Comparison of ENCODE assay signal across 17 mouse cellular contexts in genomic region chr9:35411225-35411965, GRCm38 (mm10). TPM values are rescaled to one million over a fixed set of nuclear protein-coding genes. Genes with fewer than 3 reads are reported as not detected.
DNase-seq lines count a peak whose midpoint lies in the region; ATAC-seq lines count a peak whose summit lies in the region.
"Had no signal": no experiment of that assay in that cellular context is flagged by ENCODE, and none has a peak within 500 bp of the region (broad histone marks: within the 10 kb centered on the region; RNA-seq: fewer than 3 reads in every experiment).

No protein-coding gene starts in this region.

- DNase-seq in hindbrain, embryonic 11.5 days (ENCODE audit: low spot score) = no peak
- DNase-seq in neural tube, embryonic 10.5 days (ENCODE audit: extremely low spot score, low spot score) = no peak
- peak; percentile 86 for DNase-seq in forebrain, embryonic 14.5 days (ENCODE audit: low spot score)
- no peak for DNase-seq in kidney, postnatal 36 days
- DNase-seq in T-cell, adult 2 months (ENCODE audit: low spot score) = no peak
- DNase-seq: cerebellum, postnatal 25 days; kidney, postnatal 14 days; liver; liver, postnatal 0 days; lung, postnatal 14 days; right cerebral cortex, postnatal 4 days; thymus, postnatal 4 days had no signal

- H3K27ac ChIP-seq in hindbrain, embryonic 12.5 days = no peak overlapping the region
- no peak overlapping the region for H3K27ac ChIP-seq in hindbrain, embryonic 11.5 days (ENCODE audit: low read depth, low read length)
- peak overlapping the region; percentile 63 for H3K27ac ChIP-seq in neural tube, embryonic 13.5 days (replicated peaks)
- H3K27ac ChIP-seq in forebrain, embryonic 14.5 days (ENCODE audit: low read depth, low read length) = peak overlapping the region; percentile 68
- H3K27ac ChIP-seq in midbrain, embryonic 16.5 days (ENCODE audit: low read length) = no peak overlapping the region
- H3K27ac ChIP-seq: hindbrain, embryonic 15.5 days had no signal

- no peak overlapping the region for H3K4me3 ChIP-seq in hindbrain, embryonic 12.5 days
- no peak overlapping the region for H3K4me3 ChIP-seq in hindbrain, embryonic 11.5 days (ENCODE audit: low read depth, low read length)
- H3K4me3 ChIP-seq in neural tube, embryonic 13.5 days = no peak overlapping the region
- no peak overlapping the region for H3K4me3 ChIP-seq in forebrain, embryonic 14.5 days (ENCODE audit: low read depth, low read length)
- H3K4me3 ChIP-seq in midbrain, embryonic 16.5 days (ENCODE audit: low read depth, low read length) = no peak overlapping the region
- H3K4me3 ChIP-seq: hindbrain, embryonic 15.5 days; megakaryocyte, embryonic 14.5 days had no signal

- ATAC-seq in hindbrain, embryonic 12.5 days (ENCODE audit: low FRiP score) = 0 out of 2 replicates have a peak, but pooled peaks have one; percentile 31
- no peak for ATAC-seq in hindbrain, embryonic 11.5 days (ENCODE audit: low FRiP score)
- peak; percentile 19 for ATAC-seq in neural tube, embryonic 13.5 days (ENCODE audit: low read depth)
- peak; percentile 91 for ATAC-seq in forebrain, embryonic 14.5 days
- 0 out of 2 replicates have a peak, but pooled peaks have one; percentile 20 for ATAC-seq in midbrain, embryonic 16.5 days
- ATAC-seq: liver, postnatal 0 days had no signal

- peaks cover 7% of the 10 kb centered on the region for H3K4me1 ChIP-seq in hindbrain, embryonic 12.5 days
- H3K4me1 ChIP-seq in hindbrain, embryonic 11.5 days (replicated peaks; ENCODE audit: control insufficient read depth, insufficient read depth, low read length) = no peaks in the 10 kb centered on the region
- peaks cover 20% of the 10 kb centered on the region for H3K4me1 ChIP-seq in neural tube, embryonic 13.5 days (replicated peaks)
- peaks cover 20% of the 10 kb centered on the region for H3K4me1 ChIP-seq in forebrain, embryonic 14.5 days (ENCODE audit: control insufficient read depth, insufficient read depth, low read length)
- peaks cover 3% of the 10 kb centered on the region; the same call in 1 of the 2 replicates for H3K4me1 ChIP-seq in midbrain, embryonic 16.5 days (ENCODE audit: control insufficient read depth, insufficient read depth, low read length)
- H3K4me1 ChIP-seq: megakaryocyte, embryonic 14.5 days had no signal

- peaks cover 12% of the 10 kb centered on the region for H3K27me3 ChIP-seq in hindbrain, embryonic 12.5 days
- H3K27me3 ChIP-seq in hindbrain, embryonic 11.5 days (ENCODE audit: control insufficient read depth, insufficient read depth, low read length) = peaks cover 2% of the 10 kb centered on the region; the same call in 1 of the 2 replicates
- peaks cover 54% of the 10 kb centered on the region for H3K27me3 ChIP-seq in neural tube, embryonic 13.5 days
- H3K27me3 ChIP-seq in forebrain, embryonic 14.5 days (replicated peaks; ENCODE audit: control insufficient read depth, insufficient read depth, low read length) = no peaks in the 10 kb centered on the region
- peaks cover 7% of the 10 kb centered on the region; the same call in 1 of the 2 replicates for H3K27me3 ChIP-seq in midbrain, embryonic 16.5 days (ENCODE audit: control insufficient read depth, insufficient read depth, low read depth, low read length)

- H3K9me3 ChIP-seq in hindbrain, embryonic 12.5 days (replicated peaks) = no peaks in the 10 kb centered on the region
- no peaks in the 10 kb centered on the region for H3K9me3 ChIP-seq in hindbrain, embryonic 11.5 days (ENCODE audit: control insufficient read depth, low read length)
- no peaks in the 10 kb centered on the region for H3K9me3 ChIP-seq in neural tube, embryonic 13.5 days
- H3K9me3 ChIP-seq in forebrain, embryonic 14.5 days (replicated peaks; ENCODE audit: control insufficient read depth, low read length) = no peaks in the 10 kb centered on the region
- no peaks in the 10 kb centered on the region for H3K9me3 ChIP-seq in midbrain, embryonic 16.5 days (replicated peaks; ENCODE audit: control insufficient read depth, low read length, poor library complexity, severe bottlenecking)
- H3K9me3 ChIP-seq: hindbrain, embryonic 15.5 days; megakaryocyte, embryonic 14.5 days had no signal

- WGBS in hindbrain, embryonic 12.5 days = 78% methylated on average over 11 of the region's 11 CpGs
- WGBS in hindbrain, embryonic 11.5 days = 91% methylated on average over 11 of the region's 11 CpGs
- WGBS in neural tube, embryonic 13.5 days = 52% methylated on average over 11 of the region's 11 CpGs
- 25% methylated on average over 11 of the region's 11 CpGs for whole genome bisulfite sequencing in forebrain, embryonic 14.5 days
- 63% methylated on average over 11 of the region's 11 CpGs for WGBS in midbrain, embryonic 16.5 days

- no peak overlapping the region for H3K4me2 ChIP-seq in hindbrain, embryonic 12.5 days (replicated peaks)
- H3K4me2 ChIP-seq in hindbrain, embryonic 11.5 days (replicated peaks; ENCODE audit: low read depth, low read length) = no peak overlapping the region
- no peak overlapping the region for H3K4me2 ChIP-seq in neural tube, embryonic 13.5 days
- peak overlapping the region; percentile 20 for H3K4me2 ChIP-seq in forebrain, embryonic 14.5 days (ENCODE audit: low read length)
- no peak overlapping the region for H3K4me2 ChIP-seq in midbrain, embryonic 16.5 days (ENCODE audit: low read length)
- H3K4me2 ChIP-seq: hindbrain, embryonic 15.5 days had no signal

- no peak overlapping the region for H3K9ac ChIP-seq in hindbrain, embryonic 12.5 days
- no peak overlapping the region for H3K9ac ChIP-seq in hindbrain, embryonic 11.5 days (ENCODE audit: low read depth, low read length)
- H3K9ac ChIP-seq in neural tube, embryonic 13.5 days = no peak overlapping the region
- no peak overlapping the region for H3K9ac ChIP-seq in forebrain, embryonic 14.5 days (ENCODE audit: low read length)
- H3K9ac ChIP-seq in midbrain, embryonic 16.5 days (ENCODE audit: low read depth, low read length) = no peak overlapping the region
- H3K9ac ChIP-seq: hindbrain, embryonic 15.5 days; liver, postnatal 0 days had no signal

- no peaks in the 10 kb centered on the region for H3K36me3 ChIP-seq in hindbrain, embryonic 12.5 days
- H3K36me3 ChIP-seq in hindbrain, embryonic 11.5 days (ENCODE audit: control insufficient read depth, insufficient read depth, low read length) = no peaks in the 10 kb centered on the region
- no peaks in the 10 kb centered on the region for H3K36me3 ChIP-seq in neural tube, embryonic 13.5 days
- no peaks in the 10 kb centered on the region for H3K36me3 ChIP-seq in forebrain, embryonic 14.5 days (ENCODE audit: control insufficient read depth, insufficient read depth, low read length)
- H3K36me3 ChIP-seq in midbrain, embryonic 16.5 days (ENCODE audit: control insufficient read depth, insufficient read depth, low read length) = no peaks in the 10 kb centered on the region
- H3K36me3 ChIP-seq: hindbrain, embryonic 15.5 days had no signal

RNA-seq across cellular contexts. Expression of gene Cdon, which starts 9.5 kb away (rescaled TPM):
- 15.8 and 21.5 TPM in 2 replicates for polyA plus RNA-seq in hindbrain, embryonic 12.5 days (2016; fragmentation: Nextera tagmentation; extraction: Ambion mirVana)
- polyA plus RNA-seq in hindbrain, embryonic 11.5 days (2014; fragmentation: Nextera tagmentation; extraction: Ambion mirVana) = 13.4 and 21.9 TPM in 2 replicates
- polyA plus RNA-seq in neural tube, embryonic 13.5 days (2015; fragmentation: Nextera tagmentation; extraction: Ambion mirVana) = 3.5 and 4.0 TPM in 2 replicates
- polyA plus RNA-seq in forebrain, embryonic 14.5 days (2014; fragmentation: Nextera tagmentation; extraction: Ambion mirVana) = 10.5 and 11.0 TPM in 2 replicates
- polyA plus RNA-seq in midbrain, embryonic 16.5 days (2015; fragmentation: Nextera tagmentation; extraction: Ambion mirVana) = 2.1 and 3.4 TPM in 2 replicates

Comparison
In these comparisons a context has a peak if more than half of its experiments do, and no peak if none do; other contexts are left out.
1. H3K27ac ChIP-seq: peak in neural tube, embryonic 13.5 days (single experiment) and forebrain, embryonic 14.5 days (single experiment); none in hindbrain, embryonic 12.5 days (single experiment), hindbrain, embryonic 11.5 days (single experiment) and midbrain, embryonic 16.5 days (single experiment).